Mouse (Mus musculus): ENCODE results near the gene Kdm2b. TPM values are rescaled to one million over a fixed set of nuclear protein-coding genes. Genes with fewer than 3 reads are reported as not detected.
A peak's percentile ranks its signal among the peaks of the same experiment; 100 is the strongest.

The Kdm2b gene
- polyA plus RNA-seq, 1 experiment from 2014 or later: 26.5 TPM

DNA sequence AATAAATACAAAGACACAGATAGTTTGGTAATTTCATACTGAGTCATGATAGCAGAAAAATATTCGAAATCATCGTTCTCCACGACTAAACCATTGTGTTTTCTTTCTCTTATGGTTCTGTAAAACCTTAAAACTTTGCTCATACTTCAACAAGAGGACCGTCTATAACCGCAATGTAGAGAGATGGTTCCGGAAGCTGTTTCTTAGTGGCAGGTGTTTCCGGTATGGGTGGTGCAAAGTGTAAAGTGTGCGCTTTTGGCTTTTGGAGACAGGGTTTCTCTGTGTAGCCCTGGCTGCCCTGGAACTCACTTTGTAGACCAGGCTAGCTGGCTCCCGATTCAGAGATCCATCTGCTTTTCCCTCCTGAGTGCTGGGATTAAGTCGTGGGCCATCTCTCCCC is 157.1 kb downstream of the Kdm2b start:
- no peak overlapping the region for H3K4me2 ChIP-seq
- no peak for ATAC-seq (replicated peaks; ENCODE audit: insufficient number of reproducible peaks, low FRiP score, low TSS enrichment)
- H3K27me3 ChIP-seq (ENCODE audit: control insufficient read depth, insufficient read depth, low read length): no peaks in the 10 kb centered on the region
- no peak overlapping the region for H3K9ac ChIP-seq (ENCODE audit: low read depth, low read length)
- H3K4me1 ChIP-seq (ENCODE audit: control insufficient read depth, insufficient read depth, low read length): no peaks in the 10 kb centered on the region
- H3K36me3 ChIP-seq (ENCODE audit: control insufficient read depth, insufficient read depth, low read length): no peaks in the 10 kb centered on the region
- no peak overlapping the region for H3K27ac ChIP-seq (ENCODE audit: low read depth, low read length)
- no peaks in the 10 kb centered on the region for H3K9me3 ChIP-seq (replicated peaks; ENCODE audit: control insufficient read depth, low read length)
- H3K4me3 ChIP-seq (ENCODE audit: low read depth, low read length): no peak overlapping the region
- 81% methylated on average over 10 of the region's 10 CpGs for WGBS (ENCODE audit: insufficient replicate concordance)

GRCm38 (mm10) chr5:122825099-122825498 is 164.5 kb downstream of the Kdm2b start:
- no peaks in the 10 kb centered on the region for H3K9me3 ChIP-seq (replicated peaks; ENCODE audit: control insufficient read depth, low read length)
- no peaks in the 10 kb centered on the region for H3K27me3 ChIP-seq (ENCODE audit: control insufficient read depth, insufficient read depth, low read length)
- H3K4me1 ChIP-seq (ENCODE audit: control insufficient read depth, insufficient read depth, low read length): peaks cover 2% of the 10 kb centered on the region
- H3K27ac ChIP-seq (ENCODE audit: low read depth, low read length): no peak overlapping the region
- ATAC-seq (replicated peaks; ENCODE audit: insufficient number of reproducible peaks, low FRiP score, low TSS enrichment): no peak
- WGBS (ENCODE audit: insufficient replicate concordance): 76% methylated on average over 8 of the region's 8 CpGs
- no peak overlapping the region for H3K9ac ChIP-seq (ENCODE audit: low read depth, low read length)
- H3K36me3 ChIP-seq (ENCODE audit: control insufficient read depth, insufficient read depth, low read length): no peaks in the 10 kb centered on the region
- H3K4me3 ChIP-seq (ENCODE audit: low read depth, low read length): no peak overlapping the region
- H3K4me2 ChIP-seq: no peak overlapping the region

GRCm38 (mm10) chr5:122824450-122824849 is 165.2 kb downstream of the Kdm2b start:
- Histone ChIP-seq H3K9ac (ENCODE audit: low read depth, low read length) (no peak overlapping the region), H3K4me2 (no peak overlapping the region), H3K4me1 (ENCODE audit: control insufficient read depth, insufficient read depth, low read length) (peaks cover 5% of the 10 kb centered on the region), H3K27ac (ENCODE audit: low read depth, low read length) (no peak overlapping the region), H3K36me3 (ENCODE audit: control insufficient read depth, insufficient read depth, low read length) (0 out of 2 replicates have a peak, but pooled peaks cover under 1% of the 10 kb centered on the region), H3K4me3 (ENCODE audit: low read depth, low read length) (no peak overlapping the region), H3K27me3 (ENCODE audit: control insufficient read depth, insufficient read depth, low read length) (no peaks in the 10 kb centered on the region), H3K9me3 (replicated peaks; ENCODE audit: control insufficient read depth, low read length) (no peaks in the 10 kb centered on the region)
- 59% methylated on average over 6 of the region's 6 CpGs for WGBS (ENCODE audit: insufficient replicate concordance)
- ATAC-seq (replicated peaks; ENCODE audit: insufficient number of reproducible peaks, low FRiP score, low TSS enrichment): no peak

GRCm38 (mm10) chr5:122823976-122824375 is 165.6 kb downstream of the Kdm2b start:
- Histone ChIP-seq H3K9ac (ENCODE audit: low read depth, low read length) (no peak overlapping the region), H3K36me3 (ENCODE audit: control insufficient read depth, insufficient read depth, low read length) (0 out of 2 replicates have a peak, but pooled peaks cover 3% of the 10 kb centered on the region), H3K4me2 (no peak overlapping the region), H3K27ac (ENCODE audit: low read depth, low read length) (no peak overlapping the region), H3K9me3 (replicated peaks; ENCODE audit: control insufficient read depth, low read length) (no peaks in the 10 kb centered on the region), H3K27me3 (ENCODE audit: control insufficient read depth, insufficient read depth, low read length) (no peaks in the 10 kb centered on the region), H3K4me3 (ENCODE audit: low read depth, low read length) (no peak overlapping the region), H3K4me1 (ENCODE audit: control insufficient read depth, insufficient read depth, low read length) (peaks cover 5% of the 10 kb centered on the region)
- 70% methylated on average over 1 of the region's 1 CpGs for WGBS (ENCODE audit: insufficient replicate concordance)
- ATAC-seq (replicated peaks; ENCODE audit: insufficient number of reproducible peaks, low FRiP score, low TSS enrichment): no peak

- 86% methylated on average over 4 of the region's 4 CpGs for WGBS (ENCODE audit: insufficient replicate concordance)
- H3K9me3 ChIP-seq (replicated peaks; ENCODE audit: control insufficient read depth, low read length): no peaks in the 10 kb centered on the region
- H3K9ac ChIP-seq (ENCODE audit: low read depth, low read length): no peak overlapping the region
- peaks cover 5% of the 10 kb centered on the region for H3K4me1 ChIP-seq (ENCODE audit: control insufficient read depth, insufficient read depth, low read length)
- peaks cover 18% of the 10 kb centered on the region for H3K36me3 ChIP-seq (ENCODE audit: control insufficient read depth, insufficient read depth, low read length)
- H3K4me3 ChIP-seq (ENCODE audit: low read depth, low read length): no peak overlapping the region
- no peak overlapping the region for H3K4me2 ChIP-seq
- no peak overlapping the region for H3K27ac ChIP-seq (ENCODE audit: low read depth, low read length)
- no peaks in the 10 kb centered on the region for H3K27me3 ChIP-seq (ENCODE audit: control insufficient read depth, insufficient read depth, low read length)
- no peak for ATAC-seq (replicated peaks; ENCODE audit: insufficient number of reproducible peaks, low FRiP score, low TSS enrichment)
Observed at GRCm38 (mm10) chr5:122822441-122822840, 167.2 kb downstream of the Kdm2b start.

GRCm38 (mm10) chr5:122821524-122821885 is 168.1 kb downstream of the Kdm2b start:
- WGBS (ENCODE audit: insufficient replicate concordance): under 1% methylated on average over 10 of the region's 10 CpGs
- H3K4me1 ChIP-seq (ENCODE audit: control insufficient read depth, insufficient read depth, low read length): peaks cover 5% of the 10 kb centered on the region
- H3K36me3 ChIP-seq (ENCODE audit: control insufficient read depth, insufficient read depth, low read length): peaks cover 23% of the 10 kb centered on the region
- peak overlapping the region; percentile 98 for H3K27ac ChIP-seq (ENCODE audit: low read depth, low read length)
- peak overlapping the region; percentile 85 for H3K4me3 ChIP-seq (ENCODE audit: low read depth, low read length)
- no peaks in the 10 kb centered on the region for H3K27me3 ChIP-seq (ENCODE audit: control insufficient read depth, insufficient read depth, low read length)
- H3K9ac ChIP-seq (ENCODE audit: low read depth, low read length): peak overlapping the region; percentile 95
- no peaks in the 10 kb centered on the region for H3K9me3 ChIP-seq (replicated peaks; ENCODE audit: control insufficient read depth, low read length)
- peak; percentile 29; the same call in 1 of the 2 replicates for ATAC-seq (replicated peaks; ENCODE audit: insufficient number of reproducible peaks, low FRiP score, low TSS enrichment)
- peak overlapping the region; percentile 71 for H3K4me2 ChIP-seq

DNA sequence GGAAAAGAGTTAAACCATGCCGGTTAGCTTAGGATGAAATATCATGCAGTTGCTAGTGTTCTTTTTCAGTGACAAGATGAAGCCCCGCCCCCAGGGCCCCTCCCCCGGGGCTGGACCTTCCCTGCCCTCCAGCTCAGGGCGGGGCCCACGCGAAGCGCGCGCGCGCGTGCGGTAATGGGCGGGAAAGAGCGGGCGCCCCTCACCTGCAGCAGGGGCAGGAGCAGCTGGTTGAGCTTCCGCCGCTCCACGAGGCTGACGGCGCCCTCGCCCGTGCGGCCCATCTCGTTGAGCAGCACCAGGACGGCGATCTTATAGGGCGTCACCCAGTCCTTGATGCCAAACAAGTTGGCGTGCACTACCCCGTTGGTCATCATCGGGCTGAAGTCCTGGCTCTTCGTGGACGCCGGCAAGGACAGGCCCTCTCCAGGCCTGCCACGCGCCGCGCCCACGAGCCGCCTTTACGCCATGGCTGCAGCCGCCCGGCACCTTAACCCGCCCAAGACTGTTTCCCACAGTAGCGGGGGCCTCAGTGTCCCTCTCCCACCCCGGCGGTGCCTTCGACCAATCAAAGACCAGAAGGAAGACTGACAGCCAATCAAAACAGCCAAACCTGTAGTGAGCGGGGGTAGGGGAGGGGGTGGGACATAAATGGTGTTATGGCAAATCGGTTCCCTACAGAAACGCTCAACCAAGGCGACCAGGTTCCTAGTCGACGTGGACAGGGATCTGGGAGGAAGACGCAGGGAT is 168.7 kb downstream of the Kdm2b start, which contains the start of gene Anapc5:
TSS of gene Anapc5 (minus strand) at position 563 of the 747 bp plus-strand sequence.
- Histone ChIP-seq H3K9me3 (replicated peaks; ENCODE audit: control insufficient read depth, low read length) (no peaks in the 10 kb centered on the region), H3K36me3 (ENCODE audit: control insufficient read depth, insufficient read depth, low read length) (peaks cover 27% of the 10 kb centered on the region), H3K4me1 (ENCODE audit: control insufficient read depth, insufficient read depth, low read length) (peaks cover 5% of the 10 kb centered on the region), H3K9ac (ENCODE audit: low read depth, low read length) (peak within 1 kb of the TSS; percentile 95), H3K4me2 (peak within 1 kb of the TSS; percentile 71), H3K27ac (ENCODE audit: low read depth, low read length) (peak within 1 kb of the TSS; percentile 98), H3K4me3 (ENCODE audit: low read depth, low read length) (peak within 1 kb of the TSS; percentile 85), H3K27me3 (ENCODE audit: control insufficient read depth, insufficient read depth, low read length) (no peaks in the 10 kb centered on the region)
- under 1% methylated on average over 55 of the region's 55 CpGs for WGBS (ENCODE audit: insufficient replicate concordance)
- peak; percentile 99 for ATAC-seq (replicated peaks; ENCODE audit: insufficient number of reproducible peaks, low FRiP score, low TSS enrichment)

All from heart, embryonic 11.5 days (tissue).